Comparison of ENCODE assay signal across 8 mouse cellular contexts in genomic region chr12:86897769-86898273, GRCm38 (mm10). TPM values are rescaled to one million over a fixed set of nuclear protein-coding genes. Genes with fewer than 3 reads are reported as not detected.
DNase-seq lines count a peak whose midpoint lies in the region; ATAC-seq and TF ChIP-seq lines count a peak whose summit lies in the region.

No protein-coding gene starts in this region.

- no peak overlapping the region for H3K4me3 ChIP-seq in liver, adult 2 months (ENCODE audit: insufficient read depth, low read depth, low read length)
- H3K4me3 ChIP-seq in liver, embryonic 12.5 days = no peak overlapping the region
- no peak overlapping the region for H3K4me3 ChIP-seq in embryonic facial prominence, embryonic 11.5 days (ENCODE audit: low read depth, low read length)
- no peak overlapping the region for H3K4me3 ChIP-seq in hindbrain, embryonic 12.5 days
- no peak overlapping the region for H3K4me3 ChIP-seq in midbrain, embryonic 16.5 days (ENCODE audit: low read depth, low read length)

- H3K36me3 ChIP-seq in liver, adult 2 months (ENCODE audit: control insufficient read depth, insufficient read depth, low read length) = no peaks in the 10 kb centered on the region
- H3K36me3 ChIP-seq in liver, embryonic 12.5 days = no peaks in the 10 kb centered on the region
- no peaks in the 10 kb centered on the region for H3K36me3 ChIP-seq in embryonic facial prominence, embryonic 11.5 days (replicated peaks; ENCODE audit: control insufficient read depth, insufficient read depth, low read depth, low read length)
- H3K36me3 ChIP-seq in hindbrain, embryonic 12.5 days = no peaks in the 10 kb centered on the region
- no peaks in the 10 kb centered on the region for H3K36me3 ChIP-seq in midbrain, embryonic 16.5 days (ENCODE audit: control insufficient read depth, insufficient read depth, low read length)

- no peaks in the 10 kb centered on the region for H3K9me3 ChIP-seq in liver, embryonic 12.5 days (replicated peaks)
- H3K9me3 ChIP-seq in embryonic facial prominence, embryonic 11.5 days (replicated peaks; ENCODE audit: control insufficient read depth, low read length) = no peaks in the 10 kb centered on the region
- no peaks in the 10 kb centered on the region for H3K9me3 ChIP-seq in hindbrain, embryonic 12.5 days (replicated peaks)
- no peaks in the 10 kb centered on the region for H3K9me3 ChIP-seq in midbrain, embryonic 16.5 days (replicated peaks; ENCODE audit: control insufficient read depth, low read length, poor library complexity, severe bottlenecking)

- H3K27me3 ChIP-seq in liver, adult 2 months (ENCODE audit: control insufficient read depth, insufficient read depth, low read length) = no peaks in the 10 kb centered on the region
- H3K27me3 ChIP-seq in liver, embryonic 12.5 days (replicated peaks) = no peaks in the 10 kb centered on the region
- H3K27me3 ChIP-seq in embryonic facial prominence, embryonic 11.5 days (ENCODE audit: control insufficient read depth, insufficient read depth, low read length) = no peaks in the 10 kb centered on the region
- no peaks in the 10 kb centered on the region for H3K27me3 ChIP-seq in hindbrain, embryonic 12.5 days
- no peaks in the 10 kb centered on the region for H3K27me3 ChIP-seq in midbrain, embryonic 16.5 days (ENCODE audit: control insufficient read depth, insufficient read depth, low read depth, low read length)

- peak overlapping the region; percentile 76 for H3K27ac ChIP-seq in liver, adult 2 months (replicated peaks; ENCODE audit: insufficient read depth, low read depth, low read length)
- H3K27ac ChIP-seq in liver, embryonic 12.5 days = no peak overlapping the region
- H3K27ac ChIP-seq in embryonic facial prominence, embryonic 11.5 days (replicated peaks; ENCODE audit: low read depth, low read length) = no peak overlapping the region; the same call in 1 of the 2 replicates
- peak overlapping the region; percentile 99 for H3K27ac ChIP-seq in hindbrain, embryonic 12.5 days
- peak overlapping the region; percentile 98 for H3K27ac ChIP-seq in midbrain, embryonic 16.5 days (ENCODE audit: low read length)

- H3K79me2 ChIP-seq in liver, adult 2 months (ENCODE audit: control insufficient read depth, insufficient read depth, low read length) = no peaks in the 10 kb centered on the region

- no peak overlapping the region for H3K9ac ChIP-seq in liver, adult 2 months (ENCODE audit: low read depth, low read length)
- H3K9ac ChIP-seq in liver, embryonic 12.5 days = no peak overlapping the region
- peak overlapping the region; percentile 0; the same call in 1 of the 2 replicates for H3K9ac ChIP-seq in embryonic facial prominence, embryonic 11.5 days (replicated peaks; ENCODE audit: low read length)
- peak overlapping the region; percentile 44 for H3K9ac ChIP-seq in hindbrain, embryonic 12.5 days
- H3K9ac ChIP-seq in midbrain, embryonic 16.5 days (ENCODE audit: low read depth, low read length) = peak overlapping the region; percentile 65

- 83% methylated on average over 7 of the region's 7 CpGs for whole genome bisulfite sequencing in liver, adult 2 months
- WGBS in liver, embryonic 12.5 days (ENCODE audit: insufficient replicate concordance) = 66% methylated on average over 7 of the region's 7 CpGs
- 60% methylated on average over 7 of the region's 7 CpGs for WGBS in embryonic facial prominence, embryonic 11.5 days
- 37% methylated on average over 7 of the region's 7 CpGs for WGBS in hindbrain, embryonic 12.5 days
- WGBS in midbrain, embryonic 16.5 days = 18% methylated on average over 7 of the region's 7 CpGs

- no peak overlapping the region for H3K4me2 ChIP-seq in liver, embryonic 12.5 days
- H3K4me2 ChIP-seq in embryonic facial prominence, embryonic 11.5 days (ENCODE audit: low read depth, low read length) = no peak overlapping the region
- peak overlapping the region; percentile 3; the same call in 1 of the 2 replicates for H3K4me2 ChIP-seq in hindbrain, embryonic 12.5 days (replicated peaks)
- peak overlapping the region; percentile 67 for H3K4me2 ChIP-seq in midbrain, embryonic 16.5 days (ENCODE audit: low read length)

- H3K4me1 ChIP-seq in liver, adult 2 months (ENCODE audit: control insufficient read depth, insufficient read depth, low read length) = peaks cover 28% of the 10 kb centered on the region
- peaks cover 56% of the 10 kb centered on the region for H3K4me1 ChIP-seq in liver, embryonic 12.5 days
- peaks cover 12% of the 10 kb centered on the region for H3K4me1 ChIP-seq in embryonic facial prominence, embryonic 11.5 days (ENCODE audit: control insufficient read depth, insufficient read depth, low read length)
- peaks cover 66% of the 10 kb centered on the region for H3K4me1 ChIP-seq in hindbrain, embryonic 12.5 days
- H3K4me1 ChIP-seq in midbrain, embryonic 16.5 days (ENCODE audit: control insufficient read depth, insufficient read depth, low read length) = peaks cover 57% of the 10 kb centered on the region

- TF ChIP-seq CTCF in liver, adult 2 months (IDR thresholded peaks at IDR 0.05; ENCODE audit: low read depth, low read length) = no peak

- ATAC-seq in liver, embryonic 12.5 days = no peak
- ATAC-seq in embryonic facial prominence, embryonic 11.5 days (replicated peaks; ENCODE audit: insufficient number of reproducible peaks, low FRiP score, low TSS enrichment, low read depth) = no peak
- no peak for ATAC-seq in hindbrain, embryonic 12.5 days (ENCODE audit: low FRiP score)
- ATAC-seq in midbrain, embryonic 16.5 days = no peak

- DNase-seq in liver, adult 2 months (ENCODE audit: extremely low read depth, low read depth, low spot score) = no peak
- DNase-seq in embryonic facial prominence, embryonic 11.5 days (ENCODE audit: low spot score) = no peak
- no peak for DNase-seq in left cerebral cortex, adult 9 months (ENCODE audit: low spot score in 2 of 2)
- DNase-seq in adrenal gland, postnatal 36 days = no peak
- DNase-seq in spleen, postnatal 14 days (ENCODE audit: low spot score in 2 of 2) = no peak

- TF ChIP-seq POLR2A in liver, adult 2 months (IDR thresholded peaks at IDR 0.05; ENCODE audit: extremely low read depth, insufficient read depth, low read length) = no peak

RNA-seq across cellular contexts. Expression of gene Irf2bpl, which starts 13.2 kb away (rescaled TPM):
- 6.8 and 9.3 TPM in 2 replicates for total RNA-seq in liver, adult 2 months (2014; rRNA removed)
- polyA plus RNA-seq in liver, adult 2 months (2012; rRNA removed) = 10.5 and 10.8 TPM in 2 replicates
- 6.7 and 7.7 TPM in 2 replicates for polyA plus RNA-seq in liver, embryonic 12.5 days (2016; fragmentation: Nextera tagmentation; extraction: Ambion mirVana)
- 15.5 and 16.4 TPM in 2 replicates for polyA plus RNA-seq in embryonic facial prominence, embryonic 11.5 days (2014; fragmentation: Nextera tagmentation; extraction: Ambion mirVana)
- 75.9 and 86.3 TPM in 2 replicates for polyA plus RNA-seq in hindbrain, embryonic 12.5 days (2016; fragmentation: Nextera tagmentation; extraction: Ambion mirVana)
- 69.3 and 76.9 TPM in 2 replicates for polyA plus RNA-seq in midbrain, embryonic 16.5 days (2015; fragmentation: Nextera tagmentation; extraction: Ambion mirVana)
- total RNA-seq in adrenal gland, postnatal 36 days (2021) = 10 to 100 TPM; 47.3 to 64.5 TPM

RNA-seq across cellular contexts. Expression of gene Cipc, which starts 49.0 kb away (rescaled TPM):
- 15.7 and 26.4 TPM in 2 replicates for total RNA-seq in liver, adult 2 months (2014; rRNA removed)
- polyA plus RNA-seq in liver, adult 2 months (2012; rRNA removed) = 28.4 and 36.0 TPM in 2 replicates
- polyA plus RNA-seq in liver, embryonic 12.5 days (2016; fragmentation: Nextera tagmentation; extraction: Ambion mirVana) = 18.0 and 19.2 TPM in 2 replicates
- 30.8 and 33.5 TPM in 2 replicates for polyA plus RNA-seq in embryonic facial prominence, embryonic 11.5 days (2014; fragmentation: Nextera tagmentation; extraction: Ambion mirVana)
- polyA plus RNA-seq in hindbrain, embryonic 12.5 days (2016; fragmentation: Nextera tagmentation; extraction: Ambion mirVana) = 41.1 and 46.9 TPM in 2 replicates
- 56.6 and 57.8 TPM in 2 replicates for polyA plus RNA-seq in midbrain, embryonic 16.5 days (2015; fragmentation: Nextera tagmentation; extraction: Ambion mirVana)
- total RNA-seq in adrenal gland, postnatal 36 days (2021) = 10 to 100 TPM; 24.4 to 24.7 TPM

Comparison
In these comparisons a context has a peak if more than half of its experiments do, and no peak if none do; other contexts are left out.
1. H3K27ac ChIP-seq: peak in liver, adult 2 months (single experiment), hindbrain, embryonic 12.5 days (single experiment) and midbrain, embryonic 16.5 days (single experiment); none in liver, embryonic 12.5 days (single experiment) and embryonic facial prominence, embryonic 11.5 days (single experiment).
2. H3K9ac ChIP-seq: peak in embryonic facial prominence, embryonic 11.5 days (single experiment), hindbrain, embryonic 12.5 days (single experiment) and midbrain, embryonic 16.5 days (single experiment); none in liver, adult 2 months (single experiment) and liver, embryonic 12.5 days (single experiment).
3. H3K4me2 ChIP-seq: peak in hindbrain, embryonic 12.5 days (single experiment) and midbrain, embryonic 16.5 days (single experiment); none in liver, embryonic 12.5 days (single experiment) and embryonic facial prominence, embryonic 11.5 days (single experiment).